Comparison of ENCODE assay signal across 8 mouse cellular contexts in genomic region chr5:35530442-35530841, GRCm38 (mm10). TPM values are rescaled to one million over a fixed set of nuclear protein-coding genes. Genes with fewer than 3 reads are reported as not detected.
DNase-seq lines count a peak whose midpoint lies in the region; ATAC-seq and TF ChIP-seq lines count a peak whose summit lies in the region.

No protein-coding gene starts in this region.

- no peaks in the 10 kb centered on the region for H3K36me3 ChIP-seq in lung, embryonic 14.5 days (ENCODE audit: insufficient read depth)
- H3K36me3 ChIP-seq in lung, postnatal 0 days (ENCODE audit: insufficient read depth, low read length), result no peaks in the 10 kb centered on the region

- no peak overlapping the region for H3K4me2 ChIP-seq in lung, embryonic 14.5 days
- H3K4me2 ChIP-seq in lung, postnatal 0 days (replicated peaks; ENCODE audit: low read depth, low read length), result no peak overlapping the region

- no peak overlapping the region for H3K4me3 ChIP-seq in cerebellum, adult 2 months (replicated peaks; ENCODE audit: insufficient read depth, low read depth, low read length)
- H3K4me3 ChIP-seq in lung, embryonic 14.5 days (ENCODE audit: low read depth, low read length), result no peak overlapping the region
- H3K4me3 ChIP-seq in lung, postnatal 0 days (ENCODE audit: low read depth, low read length), result no peak overlapping the region

- TF ChIP-seq CTCF in cerebellum, adult 2 months (IDR thresholded peaks at IDR 0.05; ENCODE audit: borderline replicate concordance, insufficient read depth, low read depth, low read length), result peak; percentile 66
- TF ChIP-seq CTCF in lung, embryonic 14.5 days (IDR thresholded peaks at IDR 0.05; ENCODE audit: low read depth), result peak; percentile 71
- TF ChIP-seq CTCF in brain, embryonic 14.5 days (IDR thresholded peaks at IDR 0.05; ENCODE audit: borderline replicate concordance, extremely low read depth, insufficient read depth, insufficient read length), result peak; percentile 77
- TF ChIP-seq CTCF in lung, postnatal 0 days (IDR thresholded peaks at IDR 0.05), result peak; percentile 64

- no peaks in the 10 kb centered on the region for H3K27me3 ChIP-seq in cerebellum, adult 2 months (ENCODE audit: control insufficient read depth, insufficient read depth, low read length)
- peaks cover 3% of the 10 kb centered on the region; the same call in 1 of the 2 replicates for H3K27me3 ChIP-seq in lung, embryonic 14.5 days (ENCODE audit: insufficient read depth, low read length)
- peaks cover 4% of the 10 kb centered on the region; the same call in 1 of the 2 replicates for H3K27me3 ChIP-seq in lung, postnatal 0 days (replicated peaks; ENCODE audit: insufficient read depth, low read length)

- ATAC-seq in lung, embryonic 14.5 days (ENCODE audit: insufficient read depth), result no peak
- no peak for ATAC-seq in lung, postnatal 0 days

- H3K9ac ChIP-seq in lung, embryonic 14.5 days, result no peak overlapping the region
- H3K9ac ChIP-seq in lung, postnatal 0 days (replicated peaks; ENCODE audit: low read depth), result no peak overlapping the region

- 16% methylated on average over 4 of the region's 4 CpGs for WGBS in cerebellum, adult 2 months
- WGBS in lung, embryonic 14.5 days, result 16% methylated on average over 4 of the region's 4 CpGs
- 18% methylated on average over 4 of the region's 4 CpGs for WGBS in lung, postnatal 0 days

- H3K27ac ChIP-seq in cerebellum, adult 2 months (ENCODE audit: insufficient read depth, low read length), result no peak overlapping the region
- no peak overlapping the region for H3K27ac ChIP-seq in lung, embryonic 14.5 days (ENCODE audit: low read depth)
- H3K27ac ChIP-seq in lung, postnatal 0 days (ENCODE audit: low read length), result no peak overlapping the region

- TF ChIP-seq EP300 in lung, postnatal 0 days (IDR thresholded peaks at IDR 0.05), result no peak

- peak in 1 of 2 experiments; percentile 28 for DNase-seq in cerebellum, adult 2 months
- no peak for DNase-seq in cerebellum, adult 9-10 months
- DNase-seq in lung, embryonic 14.5 days, result peak; percentile 71
- no peak for DNase-seq in lung, postnatal 25 days (ENCODE audit: low spot score)
- DNase-seq in brain, embryonic 14.5 days (ENCODE audit: low read depth), result peak; percentile 69
- DNase-seq in forelimb bud, embryonic 11.5 days (ENCODE audit: low read depth, low spot score), result peak; percentile 52
- DNase-seq in lung, postnatal 0 days (ENCODE audit: low spot score), result peak; percentile 50
- peak; percentile 33 for DNase-seq in thymus, postnatal 0 days (ENCODE audit: low spot score)

- TF ChIP-seq POLR2A in cerebellum, adult 2 months (IDR thresholded peaks at IDR 0.05; ENCODE audit: borderline replicate concordance, insufficient read depth, low read length), result no peak
- no peak for TF ChIP-seq POLR2A in brain, embryonic 14.5 days (IDR thresholded peaks at IDR 0.05; ENCODE audit: borderline replicate concordance, extremely low read depth, insufficient read depth, insufficient read length, poor library complexity, severe bottlenecking)

- H3K4me1 ChIP-seq in cerebellum, adult 2 months (ENCODE audit: control insufficient read depth, insufficient read depth, low read length), result no peaks in the 10 kb centered on the region
- peaks cover 6% of the 10 kb centered on the region for H3K4me1 ChIP-seq in lung, embryonic 14.5 days (ENCODE audit: insufficient read depth)
- no peaks in the 10 kb centered on the region for H3K4me1 ChIP-seq in lung, postnatal 0 days (ENCODE audit: insufficient read depth, low read depth, low read length)

- no peaks in the 10 kb centered on the region for H3K9me3 ChIP-seq in lung, embryonic 14.5 days (ENCODE audit: low read depth, low read length)
- no peaks in the 10 kb centered on the region for H3K9me3 ChIP-seq in lung, postnatal 0 days (ENCODE audit: low read length)

RNA-seq across cellular contexts. Expression of gene Cpz, which starts 4.9 kb away (rescaled TPM):
- polyA plus RNA-seq in cerebellum, adult 2 months (2012; rRNA removed), result 0.36 and 0.57 TPM in 2 replicates
- 5.3 and 5.4 TPM in 2 replicates for polyA plus RNA-seq in lung, embryonic 14.5 days (2014; fragmentation: Nextera tagmentation; extraction: Ambion mirVana)
- polyA plus RNA-seq in brain, embryonic 14.5 days (2012; rRNA removed), result 2.3 and 4.4 TPM in 2 replicates
- 3.4 and 4.1 TPM in 2 replicates for polyA plus RNA-seq in lung, postnatal 0 days (2015; fragmentation: Nextera tagmentation; extraction: Ambion mirVana)
- 0.60 and 0.72 TPM in 2 replicates for polyA plus RNA-seq in thymus, postnatal 0 days (2015; fragmentation: Nextera tagmentation; extraction: Ambion mirVana)

RNA-seq across cellular contexts. Expression of gene Trmt44, which starts 44.4 kb away (rescaled TPM):
- 6.3 and 6.4 TPM in 2 replicates for polyA plus RNA-seq in cerebellum, adult 2 months (2012; rRNA removed)
- polyA plus RNA-seq in lung, embryonic 14.5 days (2014; fragmentation: Nextera tagmentation; extraction: Ambion mirVana), result 8.8 and 9.3 TPM in 2 replicates
- 7.3 and 7.9 TPM in 2 replicates for polyA plus RNA-seq in brain, embryonic 14.5 days (2012; rRNA removed)
- 3.4 and 4.4 TPM in 2 replicates for polyA plus RNA-seq in lung, postnatal 0 days (2015; fragmentation: Nextera tagmentation; extraction: Ambion mirVana)
- polyA plus RNA-seq in thymus, postnatal 0 days (2015; fragmentation: Nextera tagmentation; extraction: Ambion mirVana), result 6.0 TPM in 2 replicates

RNA-seq across cellular contexts. Expression of gene Acox3, which starts 52.4 kb away (rescaled TPM):
- polyA plus RNA-seq in cerebellum, adult 2 months (2012; rRNA removed), result 33.3 and 33.7 TPM in 2 replicates
- polyA plus RNA-seq in lung, embryonic 14.5 days (2014; fragmentation: Nextera tagmentation; extraction: Ambion mirVana), result 13.8 and 13.9 TPM in 2 replicates
- polyA plus RNA-seq in brain, embryonic 14.5 days (2012; rRNA removed), result 28.4 and 29.7 TPM in 2 replicates
- 15.0 and 15.9 TPM in 2 replicates for polyA plus RNA-seq in lung, postnatal 0 days (2015; fragmentation: Nextera tagmentation; extraction: Ambion mirVana)
- 15.2 TPM in 2 replicates for polyA plus RNA-seq in thymus, postnatal 0 days (2015; fragmentation: Nextera tagmentation; extraction: Ambion mirVana)

Comparison
In these comparisons a context has a peak if more than half of its experiments do, and no peak if none do; other contexts are left out.
1. DNase-seq: peak in lung, embryonic 14.5 days (single experiment), brain, embryonic 14.5 days (single experiment), forelimb bud, embryonic 11.5 days (single experiment), lung, postnatal 0 days (single experiment) and thymus, postnatal 0 days (single experiment); none in cerebellum, adult 9-10 months (single experiment) and lung, postnatal 25 days (single experiment).
2. Peak in every context shown above with its lines, with median percentiles within 50 percentile points of each other: CTCF ChIP-seq.